Mouse (Mus musculus) limb, embryonic 14.5 days (tissue): Measurements from ENCODE around the gene Hoxc11. TPM values are rescaled to one million over a fixed set of nuclear protein-coding genes. Genes with fewer than 3 reads are reported as not detected.

Experiments used
- ATAC-seq: fragments of 200-750 bp; cut with Nextera tagmentation; 2 replicates; pipeline ENCODE4 v1.8.0; 2017; ENCODE audit warnings: low read depth, moderate number of reproducible peaks, moderate TSS enrichment; ENCODE audit not compliant: low FRiP score
- DNase-seq: peaks from one replicate; pipeline ENCODE4 v3.0.0-alpha.2; 2015; ENCODE audit warnings: low spot score
- H3K27ac ChIP-seq: fragments of 300-500 bp; sonication (generic); replicated peaks from 2 replicates; pipeline ENCODE4 v1.5.1; 2014; ENCODE audit warnings: low read depth, mild to moderate bottlenecking, low read length, moderate library complexity, mixed read lengths
- H3K27me3 ChIP-seq: fragments of 300-500 bp; sonication (generic); 2 replicates; pipeline ENCODE4 v1.6.1; 2014; ENCODE audit warnings: low read length, mixed read lengths; ENCODE audit not compliant: control insufficient read depth, insufficient read depth
- H3K36me3 ChIP-seq: fragments of 300-500 bp; sonication (generic); 2 replicates; pipeline ENCODE4 v1.6.1; 2014; ENCODE audit warnings: mild to moderate bottlenecking, low read length, moderate library complexity, mixed read lengths; ENCODE audit not compliant: control insufficient read depth, insufficient read depth
- H3K4me1 ChIP-seq: fragments of 300-500 bp; sonication (generic); 2 replicates; pipeline ENCODE4 v1.6.1; 2014; ENCODE audit warnings: antibody characterized with exemption, low read length, mixed read lengths; ENCODE audit not compliant: control insufficient read depth, insufficient read depth
- H3K4me2 ChIP-seq: fragments of 300-500 bp; sonication (generic); replicated peaks from 2 replicates; pipeline ENCODE4 v1.6.1; 2014; ENCODE audit warnings: low read depth, mild to moderate bottlenecking, low read length, moderate library complexity; ENCODE audit not compliant: severe bottlenecking
- H3K4me3 ChIP-seq: fragments of 300-500 bp; sonication (generic); replicated peaks from 2 replicates; pipeline ENCODE4 v1.5.1; 2014; ENCODE audit warnings: low read length
- H3K9ac ChIP-seq: fragments of 300-500 bp; sonication (generic); 2 replicates; pipeline ENCODE4 v1.6.1; 2014; ENCODE audit warnings: mild to moderate bottlenecking, low read depth, low read length, moderate library complexity; ENCODE audit not compliant: severe bottlenecking
- H3K9me3 ChIP-seq: fragments of 300-500 bp; sonication (generic); 2 replicates; pipeline ENCODE4 v1.6.1; 2016; ENCODE audit warnings: low read length; ENCODE audit not compliant: control insufficient read depth
- POLR2A ChIP-seq: fragments of 200-500 bp; IDR thresholded peaks from 2 replicates; pipeline ENCODE4 v1.8.0; 2012; ENCODE audit warnings: inconsistent platforms, mild to moderate bottlenecking, moderate library complexity, borderline replicate concordance; ENCODE audit not compliant: insufficient read depth, insufficient read length; ENCODE audit errors: extremely low read depth
- WGBS: fragments of 180-500 bp; shearing (Covaris S2); extraction: QIAGEN DNeasy Blood & Tissue Kit; methylation state at CpG from one replicate; pipeline ENCODE4 v1.1.7; 2014; 5-methylcytosine and 5-hydroxymethylcytosine counted together
- polyA plus RNA-seq, 2 experiments: library from polyadenylated mRNA; depleted of rRNA in 1 of 2; stranded (reverse) in 1 of 2; unstranded in 1 of 2; fragments of >200 nt; fragmentation: Nextera tagmentation in 1 of 2; extraction: Ambion mirVana in 1 of 2; gene quantifications; 2 replicates each; pipeline versions ENCODE4 v1.2.1 to v1.2.3; 2012 to 2014

Gene Hoxc11
- polyA plus RNA-seq, 2 experiments = 1.4 to 7.6 TPM

GRCm38 (mm10) chr15:102921053-102922011, 32.9 kb upstream of the Hoxc11 start, which contains the start of gene Hoxc13:
TSS of gene Hoxc13 (plus strand) at chr15:102921103.
- no peak within 1 kb of the TSS for H3K27ac ChIP-seq
- peak within 1 kb of the TSS; percentile 31 for H3K4me3 ChIP-seq
- under 1% methylated on average over 35 of the region's 88 CpGs for WGBS
- no peaks in the 10 kb centered on the region; the same call in 1 of the 2 replicates for H3K4me1 ChIP-seq
- no peaks in the 10 kb centered on the region for H3K9me3 ChIP-seq
- H3K36me3 ChIP-seq = no peaks in the 10 kb centered on the region
- DNase-seq (no peak), ATAC-seq (peak; percentile 23; the same call in 1 of the 2 replicates)
- no peak within 1 kb of the TSS for H3K9ac ChIP-seq
- TF ChIP-seq POLR2A = no peak
- H3K4me2 ChIP-seq = peak within 1 kb of the TSS; percentile 34; the same call in 1 of the 2 replicates
- peaks cover 96% of the 10 kb centered on the region for H3K27me3 ChIP-seq

GRCm38 (mm10) chr15:102922012-102922362, 32.2 kb upstream of the Hoxc11 start:
- peak overlapping the region; percentile 31 for H3K4me3 ChIP-seq
- DNase-seq = no peak
- H3K27me3 ChIP-seq = peaks cover 96% of the 10 kb centered on the region
- peak overlapping the region; percentile 34; the same call in 1 of the 2 replicates for H3K4me2 ChIP-seq
- no peaks in the 10 kb centered on the region; the same call in 1 of the 2 replicates for H3K4me1 ChIP-seq
- no peaks in the 10 kb centered on the region for H3K36me3 ChIP-seq
- 0 out of 2 replicates have a peak, but pooled peaks have one; percentile 30 for ATAC-seq
- no peak overlapping the region for H3K27ac ChIP-seq
- H3K9ac ChIP-seq = no peak overlapping the region
- TF ChIP-seq POLR2A = no peak
- no peaks in the 10 kb centered on the region for H3K9me3 ChIP-seq
- 0% methylated on average over 16 of the region's 24 CpGs for WGBS

GRCm38 (mm10) chr15:102922636-102923500, 31.4 kb upstream of the Hoxc11 start:
- DNase-seq (no peak), ATAC-seq (no peak)
- H3K9me3 ChIP-seq = no peaks in the 10 kb centered on the region
- no peak overlapping the region for H3K4me2 ChIP-seq
- TF ChIP-seq POLR2A = no peak
- H3K36me3 ChIP-seq = no peaks in the 10 kb centered on the region
- H3K4me3 ChIP-seq = no peak overlapping the region
- H3K27ac ChIP-seq = no peak overlapping the region
- H3K4me1 ChIP-seq = no peaks in the 10 kb centered on the region; the same call in 1 of the 2 replicates
- peaks cover 96% of the 10 kb centered on the region for H3K27me3 ChIP-seq
- WGBS = 12% methylated on average over 6 of the region's 6 CpGs
- no peak overlapping the region for H3K9ac ChIP-seq

- DNase-seq (no peak), ATAC-seq (no peak)
- 5% methylated on average over 40 of the region's 40 CpGs for WGBS
- Histone ChIP-seq H3K4me3 (no peak overlapping the region), H3K9ac (no peak overlapping the region), H3K36me3 (no peaks in the 10 kb centered on the region), H3K4me1 (no peaks in the 10 kb centered on the region), H3K9me3 (no peaks in the 10 kb centered on the region), H3K27ac (no peak overlapping the region), H3K4me2 (no peak overlapping the region), H3K27me3 (peaks cover 95% of the 10 kb centered on the region)
- TF ChIP-seq POLR2A = no peak
These were observed 27.1 kb upstream of the Hoxc11 start for GRCm38 (mm10) chr15:102927032-102927645.
